Mouse (Mus musculus) midbrain, embryonic 12.5 days (tissue): ENCODE measurements around the gene Msh5. TPM values are rescaled to one million over a fixed set of nuclear protein-coding genes. Genes with fewer than 3 reads are reported as not detected.
"Not testable (repeated sequence)": the region's sequence is repeated elsewhere in the genome, so short reads cannot be mapped to it uniquely, and the experiment has no call there.

Experiments
- ATAC-seq: fragments of 200-750 bp; cut with Nextera tagmentation; 2 replicates; pipeline ENCODE4 v1.8.0; 2017; ENCODE audit warnings: low read depth, moderate TSS enrichment, moderate library complexity; ENCODE audit not compliant: low FRiP score
- H3K27ac ChIP-seq: fragments of 300-500 bp; sonication (generic); replicated peaks from 2 replicates; pipeline ENCODE4 v1.5.1; 2016; ENCODE audit warnings: mild to moderate bottlenecking
- H3K27me3 ChIP-seq: fragments of 300-500 bp; sonication (generic); 2 replicates; pipeline ENCODE4 v1.6.1; 2016; ENCODE audit warnings: mild to moderate bottlenecking
- H3K36me3 ChIP-seq: fragments of 300-500 bp; sonication (generic); 2 replicates; pipeline ENCODE4 v1.6.1; 2016
- H3K4me1 ChIP-seq: fragments of 300-500 bp; sonication (generic); 2 replicates; pipeline ENCODE4 v1.6.1; 2016
- H3K4me2 ChIP-seq: fragments of 300-500 bp; sonication (generic); replicated peaks from 2 replicates; pipeline ENCODE4 v1.6.1; 2016; ENCODE audit warnings: mild to moderate bottlenecking, moderate library complexity
- H3K4me3 ChIP-seq: fragments of 300-500 bp; sonication (generic); 2 replicates; pipeline ENCODE4 v1.5.1; 2016; ENCODE audit warnings: mild to moderate bottlenecking
- H3K9ac ChIP-seq: fragments of 300-500 bp; sonication (generic); replicated peaks from 2 replicates; pipeline ENCODE4 v1.6.1; 2016; ENCODE audit warnings: mild to moderate bottlenecking, moderate library complexity
- H3K9me3 ChIP-seq: fragments of 300-500 bp; sonication (generic); 2 replicates; pipeline ENCODE4 v1.6.1; 2016; ENCODE audit warnings: mild to moderate bottlenecking
- WGBS: fragments of 180-500 bp; shearing (Covaris S2); methylation state at CpG from one replicate; pipeline ENCODE4 v1.1.7; 2016; 5-methylcytosine and 5-hydroxymethylcytosine counted together
- polyA plus RNA-seq: library from polyadenylated mRNA; unstranded; fragments of >200 nt; fragmentation: Nextera tagmentation; extraction: Ambion mirVana; gene quantifications from 2 replicates; pipeline ENCODE4 v1.2.1, GENCODE M21; 2016

Gene Msh5
- polyA plus RNA-seq, 1 experiment from 2014 or later: 7.6 TPM

- Histone ChIP-seq H3K9me3 (no peaks in the 10 kb centered on the region), H3K4me1 (peaks cover 41% of the 10 kb centered on the region), H3K27ac (no peak overlapping the region), H3K27me3 (no peaks in the 10 kb centered on the region), H3K36me3 (peaks cover 49% of the 10 kb centered on the region), H3K9ac (peak overlapping the region; percentile 93), H3K4me3 (0 out of 2 replicates have a peak overlapping the region, but pooled peaks have one; percentile 10), H3K4me2 (peak overlapping the region; percentile 100)
- 83% methylated on average over 9 of the region's 9 CpGs for WGBS
- ATAC-seq: no peak
Measured at GRCm38 (mm10) chr17:35003022-35003838, 43.3 kb downstream of the Msh5 start.

GRCm38 (mm10) chr17:35002153-35002865 lies 44.2 kb downstream of the Msh5 start:
- H3K4me3 ChIP-seq: peak overlapping the region; percentile 92
- peak overlapping the region; percentile 93 for H3K9ac ChIP-seq
- H3K4me2 ChIP-seq: peak overlapping the region; percentile 100
- H3K9me3 ChIP-seq: no peaks in the 10 kb centered on the region
- peak overlapping the region; percentile 97 for H3K27ac ChIP-seq
- no peak for ATAC-seq
- H3K36me3 ChIP-seq: peaks cover 40% of the 10 kb centered on the region
- peaks cover 41% of the 10 kb centered on the region for H3K4me1 ChIP-seq
- H3K27me3 ChIP-seq: no peaks in the 10 kb centered on the region
- 11% methylated on average over 12 of the region's 12 CpGs for WGBS

DNA sequence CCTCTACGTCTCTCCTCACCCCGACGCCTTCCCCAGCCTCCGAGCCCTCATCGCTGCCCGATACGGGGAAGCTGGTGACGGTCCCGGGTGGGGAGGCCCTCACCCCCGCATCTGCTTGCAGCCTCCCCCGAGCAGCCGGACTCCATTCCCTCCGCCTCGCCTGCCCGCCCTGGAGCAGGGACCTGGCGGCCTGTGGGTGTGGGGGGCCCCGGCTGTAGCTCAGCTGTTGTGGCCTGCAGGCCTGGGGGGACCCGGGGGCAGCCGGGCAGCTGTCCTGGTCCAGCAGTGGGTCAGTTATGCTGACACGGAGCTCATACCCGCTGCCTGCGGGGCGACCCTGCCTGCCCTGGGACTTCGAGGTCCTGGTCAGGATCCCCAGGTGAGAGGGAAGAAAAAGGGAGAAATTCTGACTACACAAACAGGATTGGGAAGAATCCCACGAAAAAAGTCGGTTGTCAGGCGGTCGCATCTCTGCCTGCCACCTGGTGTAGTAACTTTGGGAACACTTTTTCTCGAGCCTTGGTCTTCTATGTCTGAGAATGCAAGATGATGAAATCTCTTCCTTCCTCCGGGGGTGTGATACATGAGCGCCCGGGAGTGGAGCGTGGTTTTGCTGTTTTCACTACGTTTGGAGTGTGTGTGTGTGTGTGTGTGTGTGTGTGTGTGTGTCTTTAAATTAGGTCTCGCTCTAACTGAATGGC lies 44.9 kb downstream of the Msh5 start:
- peak overlapping the region; percentile 93 for H3K9ac ChIP-seq
- peak overlapping the region; percentile 92 for H3K4me3 ChIP-seq
- peak overlapping the region; percentile 97 for H3K27ac ChIP-seq
- no peak; the same call in 1 of the 2 replicates for ATAC-seq
- no peaks in the 10 kb centered on the region for H3K9me3 ChIP-seq
- peak overlapping the region; percentile 100 for H3K4me2 ChIP-seq
- H3K36me3 ChIP-seq: peaks cover 33% of the 10 kb centered on the region
- H3K4me1 ChIP-seq: peaks cover 45% of the 10 kb centered on the region
- no peaks in the 10 kb centered on the region for H3K27me3 ChIP-seq
- under 1% methylated on average over 35 of the region's 35 CpGs for WGBS

DNA sequence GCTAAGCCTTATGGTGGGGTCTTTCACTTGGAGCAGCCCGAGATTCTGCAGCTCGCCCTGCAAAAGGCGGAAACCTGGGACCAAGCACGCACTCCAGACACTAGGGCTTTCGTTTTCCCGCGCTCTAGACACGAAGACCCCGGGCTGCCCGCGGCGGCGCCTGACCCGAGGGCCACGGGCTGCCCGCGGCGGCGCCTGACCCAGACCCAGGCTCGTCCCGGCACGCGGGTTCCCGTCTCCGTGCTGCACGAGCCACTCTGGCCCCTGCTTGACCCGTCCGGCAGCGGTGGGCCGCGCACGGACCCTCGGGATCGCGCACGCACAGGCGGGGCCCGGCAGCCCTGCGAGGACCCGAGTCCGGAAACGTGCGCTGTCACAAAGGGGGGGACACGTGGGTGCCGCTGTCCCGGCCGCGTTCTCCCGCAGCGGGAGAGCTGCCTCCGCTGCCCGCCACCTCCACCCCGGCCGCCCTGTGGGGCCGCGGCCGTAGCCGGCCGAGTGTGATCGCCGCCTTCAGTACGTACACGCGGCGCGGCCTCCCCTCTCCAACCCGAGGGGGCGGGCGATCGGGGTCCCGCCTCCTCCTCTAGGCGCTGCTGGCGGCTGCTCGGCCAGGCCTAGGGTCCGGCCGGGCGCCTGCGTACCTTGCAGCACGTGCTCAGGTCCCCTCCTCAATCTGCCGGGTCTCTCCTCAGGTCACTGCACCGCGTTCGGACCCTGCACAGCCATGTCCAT lies 45.7 kb downstream of the Msh5 start, which contains the start of gene Vars:
Vars (plus strand) TSS at position 271 of the 735 bp plus-strand sequence.
- Histone ChIP-seq H3K9me3 (no peaks in the 10 kb centered on the region), H3K27ac (peak within 1 kb of the TSS; percentile 97), H3K27me3 (no peaks in the 10 kb centered on the region), H3K4me2 (peak within 1 kb of the TSS; percentile 100), H3K9ac (peak within 1 kb of the TSS; percentile 93), H3K36me3 (peaks cover 32% of the 10 kb centered on the region), H3K4me1 (peaks cover 47% of the 10 kb centered on the region), H3K4me3 (peak within 1 kb of the TSS; percentile 92)
- WGBS: under 1% methylated on average over 83 of the region's 83 CpGs
- ATAC-seq: peak; percentile 91

- peaks cover 24% of the 10 kb centered on the region for H3K36me3 ChIP-seq
Measured at GRCm38 (mm10) chr17:34999871-35000716, 46.5 kb downstream of the Msh5 start.

DNA sequence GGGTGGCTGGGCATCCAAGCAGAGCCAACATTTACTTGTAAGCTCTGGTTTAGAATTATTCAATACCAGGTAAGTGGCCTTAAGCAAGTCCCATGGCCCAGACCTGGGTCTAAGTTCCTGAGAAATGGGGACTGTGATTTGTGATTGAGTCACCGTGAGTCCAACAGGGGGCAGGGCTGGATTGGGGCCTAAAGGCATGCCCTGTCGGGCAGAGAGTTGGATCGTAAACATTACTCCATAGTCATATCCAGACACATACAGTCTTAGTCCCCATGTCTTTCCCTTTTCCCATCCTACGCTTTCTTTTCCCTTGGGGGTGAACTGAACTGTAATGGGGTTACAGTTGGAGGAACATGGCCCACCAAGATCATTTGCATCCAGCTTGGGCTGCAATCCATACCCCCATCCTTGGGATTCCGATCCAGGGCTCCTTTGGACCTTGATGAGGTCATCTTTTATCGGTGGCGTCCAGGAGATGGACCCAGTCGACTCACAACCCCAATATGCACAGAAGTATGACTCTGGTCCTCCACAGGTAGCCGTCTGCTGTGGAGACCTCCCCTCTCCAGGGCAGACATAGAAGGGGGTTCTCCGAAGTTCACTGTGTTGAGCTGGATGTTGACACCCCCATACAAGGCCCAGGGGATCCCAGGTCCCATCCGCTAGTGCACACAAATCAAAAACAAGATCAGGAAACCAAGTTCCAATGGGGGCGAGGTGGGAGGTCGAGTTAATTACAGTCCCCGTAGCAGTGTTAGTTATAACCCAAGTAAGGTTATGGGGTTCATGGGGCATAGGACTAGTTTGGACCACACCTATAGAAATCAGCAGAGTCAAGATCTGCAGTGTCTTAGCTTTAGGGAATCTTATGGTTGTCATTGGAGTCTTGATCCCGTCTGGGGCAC lies 47.8 kb downstream of the Msh5 start:
- Histone ChIP-seq H3K4me1 (peaks cover 47% of the 10 kb centered on the region), H3K36me3 (peaks cover 12% of the 10 kb centered on the region; the same call in 1 of the 2 replicates), H3K4me2 (peak overlapping the region; percentile 100), H3K9ac (no peak overlapping the region), H3K9me3 (no peaks in the 10 kb centered on the region), H3K27me3 (no peaks in the 10 kb centered on the region), H3K4me3 (0 out of 2 replicates have a peak overlapping the region, but pooled peaks have one; percentile 2), H3K27ac (no peak overlapping the region)
- 96% methylated on average over 15 of the region's 15 CpGs for WGBS
- ATAC-seq: no peak

More at GRCm38 (mm10) chr17:34999871-35000716, 46.5 kb downstream of the Msh5 start:
- peak overlapping the region; percentile 100 for H3K4me2 ChIP-seq
- H3K9ac ChIP-seq: peak overlapping the region; percentile 93
- WGBS: 24% methylated on average over 30 of the region's 32 CpGs
- H3K27ac ChIP-seq: peak overlapping the region; percentile 97
- not testable (repeated sequence) for H3K9me3 ChIP-seq, ATAC-seq, H3K27me3 ChIP-seq
- peak overlapping the region; percentile 92 for H3K4me3 ChIP-seq
- peaks cover 47% of the 10 kb centered on the region for H3K4me1 ChIP-seq

DNA sequence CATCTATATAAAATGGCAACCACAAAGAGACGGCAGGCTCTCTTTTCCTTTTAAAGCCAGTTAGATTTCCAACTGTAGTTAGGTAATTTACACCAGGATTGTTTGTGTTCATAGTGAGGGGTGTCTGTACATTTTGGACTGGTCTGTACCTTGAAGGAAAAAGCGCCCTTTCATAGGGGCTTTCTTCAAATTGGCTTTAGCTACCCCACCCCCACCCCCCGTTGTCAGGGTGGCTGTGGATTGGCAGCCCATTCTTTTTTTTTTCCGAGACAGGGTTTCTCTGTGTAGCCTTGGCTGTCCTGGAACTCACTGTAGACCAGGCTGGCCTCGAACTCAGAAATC lies 49.4 kb downstream of the Msh5 start:
- Histone ChIP-seq H3K27me3 (no peaks in the 10 kb centered on the region), H3K36me3 (peaks cover 15% of the 10 kb centered on the region; the same call in 1 of the 2 replicates), H3K27ac (no peak overlapping the region), H3K4me2 (peak overlapping the region; percentile 7; the same call in 1 of the 2 replicates), H3K9me3 (no peaks in the 10 kb centered on the region), H3K4me1 (peaks cover 31% of the 10 kb centered on the region), H3K9ac (no peak overlapping the region), H3K4me3 (peak overlapping the region; percentile 13; the same call in 1 of the 2 replicates)
- no peak for ATAC-seq
- 85% methylated on average over 5 of the region's 5 CpGs for WGBS

- Histone ChIP-seq H3K36me3 (peaks cover 19% of the 10 kb centered on the region; the same call in 1 of the 2 replicates), H3K4me1 (peaks cover 26% of the 10 kb centered on the region), H3K9ac (0 out of 2 replicates have a peak overlapping the region, but pooled peaks have one; percentile 25), H3K27me3 (no peaks in the 10 kb centered on the region), H3K9me3 (no peaks in the 10 kb centered on the region), H3K4me2 (peak overlapping the region; percentile 7; the same call in 1 of the 2 replicates), H3K27ac (no peak overlapping the region), H3K4me3 (peak overlapping the region; percentile 13; the same call in 1 of the 2 replicates)
- WGBS: 90% methylated on average over 14 of the region's 14 CpGs
- ATAC-seq: no peak
Measured at GRCm38 (mm10) chr17:34996411-34997141, 50.0 kb downstream of the Msh5 start.

GRCm38 (mm10) chr17:34995927-34996326 lies 50.6 kb downstream of the Msh5 start:
- H3K9me3 ChIP-seq, H3K9ac ChIP-seq, H3K27me3 ChIP-seq, ATAC-seq, H3K27ac ChIP-seq, H3K4me2 ChIP-seq, H3K4me3 ChIP-seq: not testable (repeated sequence)
- peaks cover 24% of the 10 kb centered on the region; the same call in 1 of the 2 replicates for H3K36me3 ChIP-seq
- 96% methylated on average over 4 of the region's 4 CpGs for WGBS
- H3K4me1 ChIP-seq: peaks cover 25% of the 10 kb centered on the region
